Mouse (Mus musculus) spleen, adult 2 months (tissue): ENCODE measurements around the gene Pkn3.

Source experiments
- CTCF ChIP-seq: fragments of 200-500 bp; IDR thresholded peaks from 2 replicates; pipeline ENCODE4 v1.5.1; 2011; ENCODE audit warnings: mild to moderate bottlenecking, inconsistent platforms; ENCODE audit not compliant: insufficient read depth, insufficient read length, insufficient replicate concordance; ENCODE audit errors: extremely low read depth
- POLR2A ChIP-seq: fragments of 200-500 bp; IDR thresholded peaks from 2 replicates; pipeline ENCODE4 v1.6.1; 2011; ENCODE audit warnings: low read depth, low read length, inconsistent platforms

- TF ChIP-seq CTCF (no peak), POLR2A (no peak)
Observed at GRCm38 (mm10) chr2:30134928-30135620, 57.6 kb downstream of the Pkn3 start.
